Mouse (Mus musculus) limb, embryonic 14.5 days (tissue): ENCODE measurements at regions not wholly inside any gene's neighbourhood (a gene's known extent, or its start where the extent isn't known, plus 50 kb on each side); places are given as distances from the start of the nearest gene placed in this dataset.

Experiments
- ATAC-seq: fragments of 200-750 bp; cut with Nextera tagmentation; 2 replicates; pipeline ENCODE4 v1.8.0; 2017; ENCODE audit warnings: low read depth, moderate number of reproducible peaks, moderate TSS enrichment; ENCODE audit not compliant: low FRiP score
- DNase-seq: peaks from one replicate; pipeline ENCODE4 v3.0.0-alpha.2; 2015; ENCODE audit warnings: low spot score
- H3K27ac ChIP-seq: fragments of 300-500 bp; sonication (generic); replicated peaks from 2 replicates; pipeline ENCODE4 v1.5.1; 2014; ENCODE audit warnings: low read depth, mild to moderate bottlenecking, low read length, moderate library complexity, mixed read lengths
- H3K27me3 ChIP-seq: fragments of 300-500 bp; sonication (generic); 2 replicates; pipeline ENCODE4 v1.6.1; 2014; ENCODE audit warnings: low read length, mixed read lengths; ENCODE audit not compliant: control insufficient read depth, insufficient read depth
- H3K36me3 ChIP-seq: fragments of 300-500 bp; sonication (generic); 2 replicates; pipeline ENCODE4 v1.6.1; 2014; ENCODE audit warnings: mild to moderate bottlenecking, low read length, moderate library complexity, mixed read lengths; ENCODE audit not compliant: control insufficient read depth, insufficient read depth
- H3K4me1 ChIP-seq: fragments of 300-500 bp; sonication (generic); 2 replicates; pipeline ENCODE4 v1.6.1; 2014; ENCODE audit warnings: antibody characterized with exemption, low read length, mixed read lengths; ENCODE audit not compliant: control insufficient read depth, insufficient read depth
- H3K4me2 ChIP-seq: fragments of 300-500 bp; sonication (generic); replicated peaks from 2 replicates; pipeline ENCODE4 v1.6.1; 2014; ENCODE audit warnings: low read depth, mild to moderate bottlenecking, low read length, moderate library complexity; ENCODE audit not compliant: severe bottlenecking
- H3K4me3 ChIP-seq: fragments of 300-500 bp; sonication (generic); replicated peaks from 2 replicates; pipeline ENCODE4 v1.5.1; 2014; ENCODE audit warnings: low read length
- H3K9ac ChIP-seq: fragments of 300-500 bp; sonication (generic); 2 replicates; pipeline ENCODE4 v1.6.1; 2014; ENCODE audit warnings: mild to moderate bottlenecking, low read depth, low read length, moderate library complexity; ENCODE audit not compliant: severe bottlenecking
- H3K9me3 ChIP-seq: fragments of 300-500 bp; sonication (generic); 2 replicates; pipeline ENCODE4 v1.6.1; 2016; ENCODE audit warnings: low read length; ENCODE audit not compliant: control insufficient read depth
- POLR2A ChIP-seq: fragments of 200-500 bp; IDR thresholded peaks from 2 replicates; pipeline ENCODE4 v1.8.0; 2012; ENCODE audit warnings: inconsistent platforms, mild to moderate bottlenecking, moderate library complexity, borderline replicate concordance; ENCODE audit not compliant: insufficient read depth, insufficient read length; ENCODE audit errors: extremely low read depth
- WGBS: fragments of 180-500 bp; shearing (Covaris S2); extraction: QIAGEN DNeasy Blood & Tissue Kit; methylation state at CpG from one replicate; pipeline ENCODE4 v1.1.7; 2014; 5-methylcytosine and 5-hydroxymethylcytosine counted together

GRCm38 (mm10) chr16:55168433-55168832 is 129.4 kb downstream of the Zpld1 start:
- no peak overlapping the region for H3K4me2 ChIP-seq
- no peak overlapping the region for H3K27ac ChIP-seq
- DNase-seq (no peak), ATAC-seq (no peak)
- no peak overlapping the region for H3K9ac ChIP-seq
- WGBS, result 26% methylated on average over 2 of the region's 2 CpGs
- no peaks in the 10 kb centered on the region for H3K9me3 ChIP-seq
- TF ChIP-seq POLR2A, result no peak
- H3K36me3 ChIP-seq, result no peaks in the 10 kb centered on the region
- no peak overlapping the region for H3K4me3 ChIP-seq
- H3K4me1 ChIP-seq, result no peaks in the 10 kb centered on the region
- H3K27me3 ChIP-seq, result no peaks in the 10 kb centered on the region

- no peak for ATAC-seq
- no peak for DNase-seq
- TF ChIP-seq POLR2A, result no peak
Measured at GRCm38 (mm10) chr16:55166181-55166848, 131.5 kb downstream of the Zpld1 start.

GRCm38 (mm10) chr16:55162926-55163325 is 134.9 kb downstream of the Zpld1 start:
- no peaks in the 10 kb centered on the region for H3K9me3 ChIP-seq
- DNase-seq, result no peak
- H3K4me2 ChIP-seq, result no peak overlapping the region
- no peaks in the 10 kb centered on the region for H3K4me1 ChIP-seq
- WGBS, result 77% methylated on average over 6 of the region's 6 CpGs
- ATAC-seq, result no peak
- H3K4me3 ChIP-seq, result no peak overlapping the region
- no peak for TF ChIP-seq POLR2A
- no peaks in the 10 kb centered on the region for H3K27me3 ChIP-seq
- H3K27ac ChIP-seq, result no peak overlapping the region
- no peak overlapping the region for H3K9ac ChIP-seq
- no peaks in the 10 kb centered on the region for H3K36me3 ChIP-seq

More at GRCm38 (mm10) chr16:55166181-55166848, 131.5 kb downstream of the Zpld1 start:
- no peak overlapping the region for H3K4me3 ChIP-seq
- no peak overlapping the region for H3K9ac ChIP-seq
- H3K9me3 ChIP-seq, result no peaks in the 10 kb centered on the region
- H3K27ac ChIP-seq, result no peak overlapping the region
- H3K27me3 ChIP-seq, result no peaks in the 10 kb centered on the region
- WGBS, result 57% methylated on average over 8 of the region's 8 CpGs
- no peak overlapping the region for H3K4me2 ChIP-seq
- H3K36me3 ChIP-seq, result no peaks in the 10 kb centered on the region
- no peaks in the 10 kb centered on the region for H3K4me1 ChIP-seq

- Histone ChIP-seq H3K4me2 (no peak overlapping the region), H3K9me3 (no peaks in the 10 kb centered on the region), H3K4me1 (no peaks in the 10 kb centered on the region), H3K36me3 (no peaks in the 10 kb centered on the region), H3K27me3 (no peaks in the 10 kb centered on the region), H3K4me3 (no peak overlapping the region), H3K27ac (no peak overlapping the region), H3K9ac (no peak overlapping the region)
- TF ChIP-seq POLR2A, result no peak
- peak; percentile 37; the same call in 1 of the 2 replicates for ATAC-seq
- DNase-seq, result peak; percentile 73
- 26% methylated on average over 4 of the region's 4 CpGs for WGBS
Measured at GRCm38 (mm10) chr16:55151726-55152125, 146.1 kb downstream of the Zpld1 start.

GRCm38 (mm10) chr16:55142431-55143173 is 155.2 kb downstream of the Zpld1 start:
- Histone ChIP-seq H3K36me3 (no peaks in the 10 kb centered on the region), H3K4me3 (no peak overlapping the region), H3K4me2 (no peak overlapping the region), H3K27me3 (no peaks in the 10 kb centered on the region), H3K9ac (no peak overlapping the region), H3K9me3 (no peaks in the 10 kb centered on the region), H3K4me1 (no peaks in the 10 kb centered on the region), H3K27ac (no peak overlapping the region)
- ATAC-seq (peak; percentile 78), DNase-seq (peak; percentile 71)
- TF ChIP-seq POLR2A, result no peak
- WGBS, result 13% methylated on average over 6 of the region's 6 CpGs
